Mouse (Mus musculus): Measurements from ENCODE around the gene Med15. TPM values are rescaled to one million over a fixed set of nuclear protein-coding genes. Genes with fewer than 3 reads are reported as not detected.

Gene Med15
- polyA plus RNA-seq (2012; rRNA removed), result 57.1 and 86.6 TPM in 2 replicates

DNA sequence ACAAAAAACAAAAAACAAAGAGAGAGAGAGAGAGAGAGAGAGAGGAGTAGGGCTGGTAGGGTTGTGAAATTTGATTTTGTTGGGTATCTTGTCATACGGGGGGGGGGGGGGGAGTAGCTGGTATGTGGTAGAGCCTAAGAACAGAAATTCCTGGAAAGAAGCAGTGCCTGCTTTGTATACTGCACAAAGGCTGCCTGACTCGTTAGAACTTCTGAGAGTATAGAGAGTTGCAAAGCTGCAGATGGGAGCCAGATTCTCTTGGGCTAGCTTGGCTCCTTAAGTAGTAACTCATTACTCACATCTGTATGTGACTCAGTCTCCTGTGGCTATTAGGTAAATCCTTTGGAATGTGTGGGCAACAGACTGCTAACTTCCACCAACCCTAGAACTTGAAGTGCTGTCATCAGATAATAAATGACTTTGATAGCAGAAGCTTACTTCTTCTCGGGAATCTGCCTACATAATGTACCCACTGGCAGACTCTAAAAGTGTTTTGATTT, at the start of gene Med15:
TSS of gene Med15 (minus strand) at position 51 of the 500 bp plus-strand sequence.
- WGBS, result 34% methylated on average over 3 of the region's 3 CpGs
- no peak for DNase-seq (ENCODE audit: low read depth, low spot score)

GRCm38 (mm10) chr16:17779692-17780091, 47.0 kb upstream of the Med15 start:
- 90% methylated on average over 1 of the region's 1 CpGs for WGBS
- no peak for DNase-seq (ENCODE audit: low read depth, low spot score)

DNA sequence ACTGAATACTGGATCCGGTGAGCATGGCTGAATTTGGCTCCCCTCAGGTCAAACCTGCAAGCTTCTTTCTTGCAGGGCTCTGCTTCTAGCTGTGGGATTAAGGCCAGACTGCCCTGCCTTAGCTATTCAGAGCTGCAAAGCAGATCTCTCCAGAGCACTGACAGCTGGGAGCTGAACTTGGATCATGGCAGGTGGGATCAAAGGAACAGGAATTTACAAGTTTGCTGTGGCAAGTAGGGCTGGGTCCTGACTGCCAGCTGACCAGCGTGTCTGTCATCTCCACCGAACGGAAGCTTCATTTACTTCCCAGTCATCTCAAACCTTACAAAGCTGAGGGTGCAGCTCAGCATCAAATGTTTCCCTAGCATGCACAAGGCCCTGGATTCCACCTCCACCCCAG, 45.5 kb upstream of the Med15 start:
- DNase-seq (ENCODE audit: low read depth, low spot score), result no peak
- WGBS, result 73% methylated on average over 4 of the region's 4 CpGs

- WGBS, result 68% methylated on average over 11 of the region's 11 CpGs
Observed at GRCm38 (mm10) chr16:17776828-17777227, 44.1 kb upstream of the Med15 start.

GRCm38 (mm10) chr16:17771117-17771865, 38.6 kb upstream of the Med15 start:
- DNase-seq (ENCODE audit: low read depth, low spot score), result no peak
- 58% methylated on average over 4 of the region's 4 CpGs for WGBS

More at GRCm38 (mm10) chr16:17776828-17777227, 44.1 kb upstream of the Med15 start:
- no peak for DNase-seq (ENCODE audit: low read depth, low spot score)

DNA sequence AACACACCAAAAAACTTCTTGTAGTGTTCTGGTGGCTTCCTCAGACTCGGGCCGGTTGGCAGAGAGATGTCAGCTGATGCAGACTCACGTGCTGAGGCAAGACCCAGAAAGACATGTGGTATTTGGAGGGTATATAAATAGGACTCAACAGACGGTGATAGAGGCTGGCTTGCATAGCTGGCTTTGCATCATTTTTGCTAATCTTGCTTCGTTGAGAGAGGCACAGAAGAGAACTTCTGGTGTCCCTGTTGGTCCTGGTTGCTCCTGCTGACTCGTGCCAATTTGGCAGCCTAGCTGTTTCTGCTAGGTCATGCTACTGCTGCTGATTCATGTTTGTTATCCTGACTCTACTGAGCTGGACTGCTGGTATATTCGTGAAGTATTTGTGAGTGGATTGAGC, 36.1 kb upstream of the Med15 start:
- no peak for DNase-seq (ENCODE audit: low read depth, low spot score)
- 71% methylated on average over 7 of the region's 7 CpGs for WGBS

- DNase-seq (ENCODE audit: low read depth, low spot score), result no peak
- 37% methylated on average over 4 of the region's 4 CpGs for WGBS
Observed at GRCm38 (mm10) chr16:17764108-17764511, 31.4 kb upstream of the Med15 start.

- WGBS, result 53% methylated on average over 1 of the region's 1 CpGs
- no peak for DNase-seq (ENCODE audit: low read depth, low spot score)
Observed at GRCm38 (mm10) chr16:17761074-17761473, 28.4 kb upstream of the Med15 start.

- DNase-seq (ENCODE audit: low read depth, low spot score), result no peak
- 49% methylated on average over 8 of the region's 8 CpGs for WGBS
Observed at GRCm38 (mm10) chr16:17760657-17761056, 28.0 kb upstream of the Med15 start.

DNA sequence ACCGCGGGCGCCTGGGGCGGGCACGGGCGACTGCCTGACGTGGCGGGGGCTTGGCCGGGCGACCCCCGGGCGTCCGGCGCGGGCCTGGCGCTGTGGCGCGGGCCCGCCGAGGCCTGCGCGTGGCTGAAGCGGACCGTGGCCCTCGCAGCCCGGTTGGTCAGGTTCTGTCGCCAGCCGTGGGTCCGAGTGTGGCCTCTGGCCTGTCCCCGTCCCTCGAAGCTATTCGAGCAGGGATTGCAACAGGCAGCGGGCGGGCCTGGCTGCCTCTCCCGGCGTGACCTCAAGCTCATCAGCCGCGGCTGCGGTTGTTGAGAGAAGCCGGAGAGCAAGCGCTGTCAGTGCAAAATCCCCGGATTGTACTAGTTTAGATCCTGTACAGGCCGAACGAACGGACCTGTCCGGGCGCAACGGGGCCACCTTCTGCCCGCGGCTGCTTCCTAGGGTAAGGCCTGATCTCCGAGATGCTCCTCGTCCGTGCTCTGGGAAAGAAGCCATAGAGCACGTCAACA, 27.2 kb upstream of the Med15 start:
- DNase-seq (ENCODE audit: low read depth, low spot score), result no peak
- WGBS, result 1% methylated on average over 54 of the region's 54 CpGs

- WGBS, result under 1% methylated on average over 28 of the region's 28 CpGs
- peak; percentile 58 for DNase-seq (ENCODE audit: low read depth, low spot score)
Observed at GRCm38 (mm10) chr16:17759344-17759773, 26.7 kb upstream of the Med15 start, which contains the start of gene Klhl22. Gene Klhl22, plus strand, starts transcription at chr16:17759618.

GRCm38 (mm10) chr16:17758902-17759301, 26.2 kb upstream of the Med15 start:
- DNase-seq (ENCODE audit: low read depth, low spot score), result peak; percentile 67

GRCm38 (mm10) chr16:17757756-17758155, 25.1 kb upstream of the Med15 start:
- 46% methylated on average over 1 of the region's 1 CpGs for WGBS
- no peak for DNase-seq (ENCODE audit: low read depth, low spot score)

More at GRCm38 (mm10) chr16:17758902-17759301, 26.2 kb upstream of the Med15 start:
- WGBS, result 8% methylated on average over 9 of the region's 9 CpGs

GRCm38 (mm10) chr16:17753686-17754085, 21.0 kb upstream of the Med15 start:
- WGBS, result 39% methylated on average over 1 of the region's 1 CpGs
- DNase-seq (ENCODE audit: low read depth, low spot score), result no peak

DNA sequence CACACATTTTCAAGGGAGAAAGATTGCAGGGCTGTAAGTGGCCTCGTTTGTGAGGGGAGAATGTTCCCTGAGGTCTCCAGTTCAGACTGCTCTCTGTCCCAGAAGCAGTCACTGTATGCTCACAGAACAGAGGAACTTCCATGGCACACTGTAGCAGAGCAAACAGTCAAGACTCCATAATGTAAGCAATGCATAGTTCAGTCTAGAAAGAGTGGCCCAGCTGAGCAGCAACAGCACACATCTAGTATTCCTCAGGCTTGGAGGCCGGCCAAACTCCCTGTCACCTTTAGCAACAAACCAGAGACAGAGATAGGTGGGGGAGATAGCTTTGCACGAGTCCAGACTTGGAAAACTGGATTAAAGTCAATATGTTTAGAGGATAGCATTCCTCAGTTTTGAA, 20.3 kb upstream of the Med15 start:
- 16% methylated on average over 3 of the region's 3 CpGs for WGBS
- no peak for DNase-seq (ENCODE audit: low read depth, low spot score)

DNA sequence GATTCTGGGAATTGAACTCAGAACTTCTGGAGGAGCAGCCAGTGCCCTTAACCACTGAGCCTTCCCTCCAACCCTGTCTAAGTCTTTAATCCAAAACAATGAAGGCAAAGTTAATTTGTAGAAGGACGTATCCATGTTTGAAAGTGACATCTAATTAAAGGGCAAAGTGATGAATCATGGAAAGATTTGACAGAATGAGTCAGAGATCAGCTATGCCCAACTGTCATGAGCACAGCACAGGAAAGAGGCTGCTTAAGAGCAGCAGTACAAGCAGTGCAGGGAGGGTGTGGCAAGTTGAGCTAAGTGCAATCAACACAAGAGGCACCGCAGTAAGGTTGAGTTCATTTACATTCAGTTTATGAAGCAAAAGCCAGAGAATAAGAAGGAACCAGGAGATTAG, 12.4 kb upstream of the Med15 start:
- DNase-seq (ENCODE audit: low read depth, low spot score), result no peak
- 33% methylated on average over 2 of the region's 2 CpGs for WGBS

- 45% methylated on average over 1 of the region's 1 CpGs for WGBS
- DNase-seq (ENCODE audit: low read depth, low spot score), result no peak
Observed at GRCm38 (mm10) chr16:17744536-17744935, 11.8 kb upstream of the Med15 start.

- DNase-seq (ENCODE audit: low read depth, low spot score), result no peak
- WGBS, result 20% methylated on average over 4 of the region's 4 CpGs
Observed at GRCm38 (mm10) chr16:17743279-17743678, 10.6 kb upstream of the Med15 start.

DNA sequence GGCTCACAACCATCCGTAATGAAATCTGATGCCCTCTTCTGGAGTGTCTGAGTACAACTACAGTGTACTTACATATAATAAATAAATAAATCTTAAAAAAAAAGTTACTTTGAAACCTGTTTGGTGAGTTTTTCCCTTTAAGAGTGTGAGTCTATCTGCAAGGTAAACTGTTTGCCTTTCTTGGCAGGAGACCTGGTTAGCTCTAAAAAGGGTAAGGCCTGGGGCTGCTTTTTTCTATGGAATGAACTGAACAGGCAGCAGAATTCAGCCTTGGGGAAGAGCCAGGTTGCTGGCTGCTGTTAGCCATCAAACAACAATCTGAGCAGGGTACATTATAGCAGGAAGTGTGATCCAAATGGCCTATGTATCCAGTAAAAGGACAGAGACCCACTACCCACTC, 10.1 kb upstream of the Med15 start:
- WGBS, result 29% methylated on average over 1 of the region's 1 CpGs
- no peak for DNase-seq (ENCODE audit: low read depth, low spot score)

- 85% methylated on average over 4 of the region's 4 CpGs for WGBS
- no peak for DNase-seq (ENCODE audit: low read depth, low spot score)
Observed at GRCm38 (mm10) chr16:17740080-17740479, 7.4 kb upstream of the Med15 start.

DNA sequence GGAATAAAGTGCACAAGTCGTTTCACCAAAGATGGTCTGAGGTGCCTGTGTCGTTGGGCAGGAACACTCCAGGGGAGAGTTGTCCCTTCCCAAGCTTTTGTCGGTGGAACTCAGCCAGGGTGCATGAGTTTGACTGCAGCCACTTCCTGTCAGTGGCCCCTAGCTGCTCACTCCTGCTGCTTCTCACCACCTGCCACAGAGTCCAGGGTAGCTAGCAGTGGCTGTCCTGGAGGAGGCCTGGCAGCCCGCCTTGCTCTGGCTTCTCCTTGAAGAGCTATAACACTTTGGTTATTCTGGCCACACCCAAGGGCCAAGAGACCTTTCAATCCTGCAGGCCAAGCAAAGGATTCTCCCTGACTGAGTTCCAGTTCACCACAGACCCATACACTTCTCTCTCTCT, 3.5 kb upstream of the Med15 start:
- no peak for DNase-seq (ENCODE audit: low read depth, low spot score)
- 29% methylated on average over 4 of the region's 4 CpGs for WGBS
